Mouse (Mus musculus): ENCODE measurements around the gene 2610507B11Rik. TPM values are rescaled to one million over a fixed set of nuclear protein-coding genes. Genes with fewer than 3 reads are reported as not detected.

The 2610507B11Rik gene
- polyA plus RNA-seq, 1 experiment from 2014 or later = 78.9 TPM

- H3K36me3 ChIP-seq (ENCODE audit: control insufficient read depth, insufficient read depth, low read length) = peaks cover 16% of the 10 kb centered on the region
- peaks cover 15% of the 10 kb centered on the region for H3K4me1 ChIP-seq (ENCODE audit: control insufficient read depth, insufficient read depth, low read length)
- no peaks in the 10 kb centered on the region for H3K9me3 ChIP-seq (ENCODE audit: control insufficient read depth, low read length)
- DNase-seq (ENCODE audit: low spot score) = no peak
- H3K4me3 ChIP-seq (ENCODE audit: low read depth, low read length) = no peak overlapping the region
- WGBS = 95% methylated on average over 12 of the region's 12 CpGs
- no peak overlapping the region for H3K4me2 ChIP-seq (ENCODE audit: low read depth, low read length)
- no peak overlapping the region for H3K9ac ChIP-seq (ENCODE audit: low read depth, low read length)
- no peaks in the 10 kb centered on the region for H3K27me3 ChIP-seq (replicated peaks; ENCODE audit: control insufficient read depth, insufficient read depth, low read length)
- ATAC-seq (ENCODE audit: low read depth) = no peak
- no peak overlapping the region for H3K27ac ChIP-seq (replicated peaks; ENCODE audit: low read depth, low read length)
These were observed 63.4 kb downstream of the 2610507B11Rik start for GRCm38 (mm10) chr11:78324965-78325364.

- H3K9ac ChIP-seq (ENCODE audit: low read depth, low read length) = no peak overlapping the region
- no peak overlapping the region for H3K4me3 ChIP-seq (ENCODE audit: low read depth, low read length)
- H3K27ac ChIP-seq (replicated peaks; ENCODE audit: low read depth, low read length) = no peak overlapping the region
- 92% methylated on average over 4 of the region's 4 CpGs for WGBS
- no peaks in the 10 kb centered on the region for H3K9me3 ChIP-seq (ENCODE audit: control insufficient read depth, low read length)
- DNase-seq (ENCODE audit: low spot score) = no peak
- no peak overlapping the region for H3K4me2 ChIP-seq (ENCODE audit: low read depth, low read length)
- ATAC-seq (ENCODE audit: low read depth) = no peak
- H3K36me3 ChIP-seq (ENCODE audit: control insufficient read depth, insufficient read depth, low read length) = no peaks in the 10 kb centered on the region
- H3K27me3 ChIP-seq (replicated peaks; ENCODE audit: control insufficient read depth, insufficient read depth, low read length) = no peaks in the 10 kb centered on the region
- peaks cover 15% of the 10 kb centered on the region for H3K4me1 ChIP-seq (ENCODE audit: control insufficient read depth, insufficient read depth, low read length)
These were observed 65.7 kb downstream of the 2610507B11Rik start for GRCm38 (mm10) chr11:78327215-78327614.

- 13% methylated on average over 37 of the region's 37 CpGs for WGBS
- H3K36me3 ChIP-seq (ENCODE audit: control insufficient read depth, insufficient read depth, low read length) = 0 out of 2 replicates have a peak, but pooled peaks cover 4% of the 10 kb centered on the region
- peak within 1 kb of the TSS; percentile 77 for H3K9ac ChIP-seq (ENCODE audit: low read depth, low read length)
- peak; percentile 98 for ATAC-seq (ENCODE audit: low read depth)
- peak within 1 kb of the TSS; percentile 71; the same call in 1 of the 2 replicates for H3K27ac ChIP-seq (replicated peaks; ENCODE audit: low read depth, low read length)
- DNase-seq (ENCODE audit: low spot score) = peak; percentile 97
- H3K4me3 ChIP-seq (ENCODE audit: low read depth, low read length) = peak within 1 kb of the TSS; percentile 70
- peaks cover 11% of the 10 kb centered on the region for H3K4me1 ChIP-seq (ENCODE audit: control insufficient read depth, insufficient read depth, low read length)
- H3K9me3 ChIP-seq (ENCODE audit: control insufficient read depth, low read length) = no peaks in the 10 kb centered on the region
- no peaks in the 10 kb centered on the region for H3K27me3 ChIP-seq (replicated peaks; ENCODE audit: control insufficient read depth, insufficient read depth, low read length)
- peak within 1 kb of the TSS; percentile 86 for H3K4me2 ChIP-seq (ENCODE audit: low read depth, low read length)
These were observed 66.3 kb downstream of the 2610507B11Rik start, which contains the start of gene Pigs for GRCm38 (mm10) chr11:78327634-78328511. Pigs (plus strand) TSS chr11:78328415.

GRCm38 (mm10) chr11:78328512-78329056 lies 67.0 kb downstream of the 2610507B11Rik start:
- H3K4me1 ChIP-seq (ENCODE audit: control insufficient read depth, insufficient read depth, low read length) = 0 out of 2 replicates have a peak, but pooled peaks cover 4% of the 10 kb centered on the region
- ATAC-seq (ENCODE audit: low read depth) = peak; percentile 75
- H3K4me3 ChIP-seq (ENCODE audit: low read depth, low read length) = peak overlapping the region; percentile 70
- no peaks in the 10 kb centered on the region for H3K9me3 ChIP-seq (ENCODE audit: control insufficient read depth, low read length)
- H3K9ac ChIP-seq (ENCODE audit: low read depth, low read length) = peak overlapping the region; percentile 77
- no peaks in the 10 kb centered on the region for H3K27me3 ChIP-seq (replicated peaks; ENCODE audit: control insufficient read depth, insufficient read depth, low read length)
- H3K36me3 ChIP-seq (ENCODE audit: control insufficient read depth, insufficient read depth, low read length) = 0 out of 2 replicates have a peak, but pooled peaks cover 9% of the 10 kb centered on the region
- DNase-seq (ENCODE audit: low spot score) = no peak
- peak overlapping the region; percentile 86 for H3K4me2 ChIP-seq (ENCODE audit: low read depth, low read length)
- H3K27ac ChIP-seq (replicated peaks; ENCODE audit: low read depth, low read length) = peak overlapping the region; percentile 71; the same call in 1 of the 2 replicates
- 3% methylated on average over 24 of the region's 41 CpGs for WGBS

GRCm38 (mm10) chr11:78332676-78333075 lies 71.1 kb downstream of the 2610507B11Rik start:
- Histone ChIP-seq H3K9ac (ENCODE audit: low read depth, low read length) (no peak overlapping the region), H3K36me3 (ENCODE audit: control insufficient read depth, insufficient read depth, low read length) (peaks cover 45% of the 10 kb centered on the region), H3K4me1 (ENCODE audit: control insufficient read depth, insufficient read depth, low read length) (0 out of 2 replicates have a peak, but pooled peaks cover 4% of the 10 kb centered on the region), H3K4me3 (ENCODE audit: low read depth, low read length) (no peak overlapping the region), H3K9me3 (ENCODE audit: control insufficient read depth, low read length) (no peaks in the 10 kb centered on the region), H3K4me2 (ENCODE audit: low read depth, low read length) (no peak overlapping the region), H3K27ac (replicated peaks; ENCODE audit: low read depth, low read length) (no peak overlapping the region), H3K27me3 (replicated peaks; ENCODE audit: control insufficient read depth, insufficient read depth, low read length) (no peaks in the 10 kb centered on the region)
- WGBS = 97% methylated on average over 12 of the region's 12 CpGs
- ATAC-seq (ENCODE audit: low read depth) (no peak), DNase-seq (ENCODE audit: low spot score) (no peak)

- Histone ChIP-seq H3K4me3 (ENCODE audit: low read depth, low read length) (no peak overlapping the region), H3K36me3 (ENCODE audit: control insufficient read depth, insufficient read depth, low read length) (peaks cover 56% of the 10 kb centered on the region), H3K27ac (replicated peaks; ENCODE audit: low read depth, low read length) (no peak overlapping the region), H3K9ac (ENCODE audit: low read depth, low read length) (no peak overlapping the region), H3K9me3 (ENCODE audit: control insufficient read depth, low read length) (no peaks in the 10 kb centered on the region), H3K27me3 (replicated peaks; ENCODE audit: control insufficient read depth, insufficient read depth, low read length) (no peaks in the 10 kb centered on the region), H3K4me2 (ENCODE audit: low read depth, low read length) (no peak overlapping the region), H3K4me1 (ENCODE audit: control insufficient read depth, insufficient read depth, low read length) (0 out of 2 replicates have a peak, but pooled peaks cover 3% of the 10 kb centered on the region)
- WGBS = 87% methylated on average over 5 of the region's 5 CpGs
- DNase-seq (ENCODE audit: low spot score) (no peak), ATAC-seq (ENCODE audit: low read depth) (no peak)
These were observed 72.4 kb downstream of the 2610507B11Rik start for GRCm38 (mm10) chr11:78333992-78334391.

- ATAC-seq (ENCODE audit: low read depth) (no peak), DNase-seq (ENCODE audit: low spot score) (no peak)
- Histone ChIP-seq H3K27me3 (replicated peaks; ENCODE audit: control insufficient read depth, insufficient read depth, low read length) (no peaks in the 10 kb centered on the region), H3K36me3 (ENCODE audit: control insufficient read depth, insufficient read depth, low read length) (peaks cover 67% of the 10 kb centered on the region), H3K4me1 (ENCODE audit: control insufficient read depth, insufficient read depth, low read length) (no peaks in the 10 kb centered on the region), H3K4me2 (ENCODE audit: low read depth, low read length) (no peak overlapping the region), H3K27ac (replicated peaks; ENCODE audit: low read depth, low read length) (no peak overlapping the region), H3K4me3 (ENCODE audit: low read depth, low read length) (no peak overlapping the region), H3K9me3 (ENCODE audit: control insufficient read depth, low read length) (no peaks in the 10 kb centered on the region), H3K9ac (ENCODE audit: low read depth, low read length) (no peak overlapping the region)
- 94% methylated on average over 8 of the region's 8 CpGs for WGBS
These were observed 75.5 kb downstream of the 2610507B11Rik start for GRCm38 (mm10) chr11:78337040-78337439.

Data from embryonic facial prominence, embryonic 14.5 days (tissue).